Mouse (Mus musculus) cerebellum, adult 2 months (tissue): ENCODE data around the gene Dyx1c1. TPM values are rescaled to one million over a fixed set of nuclear protein-coding genes. Genes with fewer than 3 reads are reported as not detected.

Experiments
- DNase-seq, 2 experiments: peaks; one replicate each; pipeline ENCODE4 v3.0.0; 2021
- H3K27ac ChIP-seq: fragments of 200-500 bp; 2 replicates; pipeline ENCODE4 v1.5.1; 2012; ENCODE audit warnings: low read length, control low read depth, inconsistent platforms; ENCODE audit not compliant: insufficient read depth
- H3K27me3 ChIP-seq: fragments of 200-500 bp; 2 replicates; pipeline ENCODE4 v1.6.1; 2012; ENCODE audit warnings: inconsistent platforms, mild to moderate bottlenecking, low read length, moderate library complexity; ENCODE audit not compliant: control insufficient read depth, insufficient read depth
- H3K4me1 ChIP-seq: fragments of 200-500 bp; 2 replicates; pipeline ENCODE4 v1.6.1; 2011; ENCODE audit warnings: low read length; ENCODE audit not compliant: control insufficient read depth, insufficient read depth
- H3K4me3 ChIP-seq: fragments of 200-500 bp; replicated peaks from 2 replicates; pipeline ENCODE3; 2011; ENCODE audit warnings: mild to moderate bottlenecking, low read depth, low read length, control low read depth; ENCODE audit not compliant: insufficient read depth
- CTCF ChIP-seq: fragments of 200-500 bp; IDR thresholded peaks from 2 replicates; pipeline ENCODE4 v1.5.1; 2011; ENCODE audit warnings: low read depth, mild to moderate bottlenecking, control low read depth, low read length, moderate library complexity, borderline replicate concordance; ENCODE audit not compliant: insufficient read depth
- POLR2A ChIP-seq: fragments of 200-500 bp; IDR thresholded peaks from 2 replicates; pipeline ENCODE4 v1.6.1; 2011; ENCODE audit warnings: low read length, control low read depth, borderline replicate concordance; ENCODE audit not compliant: insufficient read depth
- WGBS: fragments of 180-500 bp; shearing (Covaris S2); methylation state at CpG from one replicate; pipeline ENCODE4 v1.1.7; 2018; 5-methylcytosine and 5-hydroxymethylcytosine counted together
- polyA plus RNA-seq: library from polyadenylated mRNA; depleted of rRNA; stranded (reverse); fragments of >200 nt; gene quantifications from 2 replicates; pipeline ENCODE4 v1.2.3, GENCODE M21; 2012

Gene Dyx1c1
- polyA plus RNA-seq, 1 experiment = 1.7 TPM

DNA sequence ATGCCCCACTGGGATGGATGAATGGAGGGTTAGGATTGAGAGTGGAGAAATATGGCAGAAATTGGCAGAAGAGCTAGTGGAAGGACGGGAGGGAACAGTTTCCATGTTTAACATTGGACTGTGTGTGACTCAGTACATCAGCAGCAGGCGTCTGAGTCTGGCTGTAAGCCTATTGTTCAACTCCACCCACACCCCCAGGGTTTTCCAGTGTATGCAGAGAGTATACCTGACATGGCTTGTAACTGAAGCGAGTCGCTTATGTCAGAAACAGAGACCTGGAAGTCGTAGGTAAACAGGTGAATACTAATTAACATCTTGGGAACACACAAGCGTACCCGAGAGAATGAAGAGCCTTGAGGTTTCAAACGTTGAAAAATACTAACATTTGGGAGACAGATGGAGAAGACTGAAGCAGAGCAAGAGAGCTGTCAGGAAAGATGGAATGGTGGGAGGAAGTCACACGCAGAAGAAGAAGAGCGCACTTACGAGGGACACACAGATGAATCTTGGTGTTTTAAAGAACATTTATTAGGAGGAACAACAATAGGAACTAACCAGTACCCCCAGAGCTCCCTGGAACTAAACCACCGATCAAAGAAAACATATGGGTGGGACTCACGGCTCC, 27.3 kb upstream of the Dyx1c1 start:
- DNase-seq = no peak
- WGBS = 66% methylated on average over 13 of the region's 13 CpGs
- H3K4me1 ChIP-seq = peaks cover 5% of the 10 kb centered on the region
- no peak for TF ChIP-seq CTCF
- TF ChIP-seq POLR2A = no peak
- no peak overlapping the region for H3K27ac ChIP-seq
- H3K4me3 ChIP-seq = no peak overlapping the region
- no peaks in the 10 kb centered on the region for H3K27me3 ChIP-seq

DNA sequence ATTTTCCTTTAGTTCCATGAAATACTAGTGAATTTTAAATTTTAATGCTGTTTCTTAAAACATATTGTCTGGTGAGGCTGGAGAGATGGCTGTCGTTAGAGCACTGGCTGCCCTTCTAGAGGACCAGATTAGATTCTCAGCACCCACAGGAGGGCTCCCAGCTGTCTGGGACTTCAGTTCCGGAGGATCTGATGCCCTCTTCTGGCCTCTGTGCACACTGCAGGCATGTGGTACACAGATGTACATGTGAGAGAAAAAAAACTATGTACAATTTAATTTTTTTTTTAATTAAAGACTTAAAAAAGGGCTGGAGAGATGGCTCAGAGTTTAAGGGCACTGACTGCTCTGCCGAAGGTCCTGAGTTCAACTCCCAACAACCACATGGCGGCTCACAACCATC, 23.3 kb upstream of the Dyx1c1 start:
- H3K27me3 ChIP-seq = no peaks in the 10 kb centered on the region
- no peak for TF ChIP-seq CTCF
- TF ChIP-seq POLR2A = no peak
- DNase-seq = no peak
- WGBS = 93% methylated on average over 4 of the region's 4 CpGs
- no peak overlapping the region for H3K27ac ChIP-seq
- no peaks in the 10 kb centered on the region for H3K4me1 ChIP-seq
- no peak overlapping the region for H3K4me3 ChIP-seq

- Histone ChIP-seq H3K4me3 (no peak overlapping the region), H3K27me3 (no peaks in the 10 kb centered on the region), H3K27ac (no peak overlapping the region), H3K4me1 (no peaks in the 10 kb centered on the region)
- WGBS = 73% methylated on average over 2 of the region's 2 CpGs
- no peak for TF ChIP-seq POLR2A
- no peak for TF ChIP-seq CTCF
- no peak for DNase-seq
These were observed 22.3 kb upstream of the Dyx1c1 start for GRCm38 (mm10) chr9:72936301-72936700.

GRCm38 (mm10) chr9:72943424-72943823, 15.2 kb upstream of the Dyx1c1 start:
- Histone ChIP-seq H3K27ac (no peak overlapping the region), H3K4me1 (no peaks in the 10 kb centered on the region), H3K4me3 (no peak overlapping the region), H3K27me3 (no peaks in the 10 kb centered on the region)
- DNase-seq = no peak
- 65% methylated on average over 3 of the region's 3 CpGs for WGBS
- TF ChIP-seq CTCF = 0 out of 2 replicates have a peak, but pooled peaks have one; percentile 4
- no peak for TF ChIP-seq POLR2A

DNA sequence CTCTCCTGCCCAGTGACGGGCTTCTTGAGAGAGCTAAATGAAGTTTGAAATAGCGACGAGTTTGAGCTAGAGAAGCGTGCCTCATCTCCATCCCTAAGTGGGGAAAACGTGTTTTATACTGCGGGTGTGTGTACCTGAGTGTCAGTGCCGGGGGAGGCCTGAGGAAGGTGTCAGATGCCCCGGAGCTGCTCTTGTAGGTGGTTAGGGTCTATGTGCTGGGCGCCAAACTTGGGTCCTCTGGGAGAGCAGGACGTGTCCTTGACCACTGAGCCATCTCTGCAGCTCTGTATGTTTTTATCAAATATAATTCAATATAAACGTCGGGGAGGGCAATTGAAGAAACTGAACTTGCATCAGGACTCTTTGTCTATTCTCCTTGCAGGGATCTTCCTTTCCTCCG, 14.3 kb upstream of the Dyx1c1 start:
- TF ChIP-seq POLR2A (no peak), CTCF (no peak)
- no peak overlapping the region for H3K4me3 ChIP-seq
- H3K27ac ChIP-seq = no peak overlapping the region
- WGBS = 93% methylated on average over 13 of the region's 13 CpGs
- no peaks in the 10 kb centered on the region for H3K4me1 ChIP-seq
- DNase-seq = no peak
- H3K27me3 ChIP-seq = no peaks in the 10 kb centered on the region

DNA sequence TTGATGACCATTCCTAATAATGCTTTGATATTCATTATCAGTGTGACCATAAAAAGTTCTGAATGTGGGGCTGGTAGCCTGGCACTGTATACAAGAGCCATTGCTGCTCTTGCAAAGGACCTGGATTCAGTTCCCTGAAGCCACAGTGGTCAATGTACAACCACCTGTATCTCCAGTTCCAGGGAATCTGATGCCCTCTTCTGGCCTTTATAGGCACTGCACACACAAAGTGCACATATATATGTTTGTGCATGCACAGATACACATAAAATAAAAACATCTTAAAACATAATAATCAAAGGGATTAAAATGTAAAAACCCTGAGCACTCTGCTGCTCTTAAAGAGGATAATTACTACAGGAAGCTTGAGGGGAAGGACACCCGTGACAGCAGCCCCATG, 11.6 kb upstream of the Dyx1c1 start:
- TF ChIP-seq POLR2A = no peak
- no peak for TF ChIP-seq CTCF
- H3K27me3 ChIP-seq = no peaks in the 10 kb centered on the region
- H3K4me1 ChIP-seq = no peaks in the 10 kb centered on the region
- no peak overlapping the region for H3K4me3 ChIP-seq
- 100% methylated on average over 1 of the region's 1 CpGs for WGBS
- DNase-seq = no peak
- H3K27ac ChIP-seq = no peak overlapping the region

DNA sequence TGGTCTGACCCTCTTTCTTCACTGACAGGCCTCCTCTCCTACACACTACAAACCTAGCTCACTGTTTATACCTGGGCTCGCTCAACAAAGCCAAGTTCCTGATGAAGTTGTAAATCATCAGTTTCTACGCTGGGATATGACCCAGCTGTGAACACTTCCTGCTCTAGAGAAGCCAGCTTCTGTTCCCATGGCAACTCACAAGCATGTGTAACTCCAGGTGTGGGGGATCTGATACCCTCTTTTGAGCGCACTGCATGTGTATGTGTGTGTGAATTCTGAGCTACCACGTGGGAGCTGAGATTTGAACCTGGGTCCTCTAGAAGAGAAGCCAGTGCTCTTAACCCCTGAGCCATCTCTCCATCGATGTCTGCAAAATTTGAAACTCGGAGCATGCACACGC, 9.0 kb upstream of the Dyx1c1 start:
- no peak overlapping the region for H3K27ac ChIP-seq
- no peak for DNase-seq
- H3K27me3 ChIP-seq = no peaks in the 10 kb centered on the region
- no peaks in the 10 kb centered on the region for H3K4me1 ChIP-seq
- no peak overlapping the region for H3K4me3 ChIP-seq
- 82% methylated on average over 7 of the region's 7 CpGs for WGBS
- TF ChIP-seq CTCF (no peak), POLR2A (no peak)

GRCm38 (mm10) chr9:72954746-72955145, 3.8 kb upstream of the Dyx1c1 start:
- 50% methylated on average over 2 of the region's 2 CpGs for WGBS
- H3K27ac ChIP-seq = no peak overlapping the region
- DNase-seq = no peak

GRCm38 (mm10) chr9:72955546-72955945, 3.0 kb upstream of the Dyx1c1 start:
- Histone ChIP-seq H3K27me3 (no peaks in the 10 kb centered on the region), H3K4me1 (no peaks in the 10 kb centered on the region), H3K27ac (no peak overlapping the region), H3K4me3 (no peak overlapping the region)
- WGBS = 13% methylated on average over 1 of the region's 1 CpGs
- TF ChIP-seq CTCF = peak; percentile 62
- no peak for TF ChIP-seq POLR2A
- peak; percentile 22 to 44 for DNase-seq

More at GRCm38 (mm10) chr9:72954746-72955145, 3.8 kb upstream of the Dyx1c1 start:
- Histone ChIP-seq H3K4me3 (no peak overlapping the region), H3K4me1 (no peaks in the 10 kb centered on the region), H3K27me3 (no peaks in the 10 kb centered on the region)
- TF ChIP-seq CTCF (peak; percentile 30; the same call in 1 of the 2 replicates), POLR2A (no peak)
